ENCODE assay signal across 19 mouse cellular contexts in genomic region chr6:121468235-121468634, GRCm38 (mm10). TPM values are rescaled to one million over a fixed set of nuclear protein-coding genes. Genes with fewer than 3 reads are reported as not detected.
DNase-seq lines count a peak whose midpoint lies in the region; ATAC-seq lines count a peak whose summit lies in the region.
"Had no signal": no experiment of that assay in that cellular context is flagged by ENCODE, and none has a peak within 500 bp of the region (broad histone marks: within the 10 kb centered on the region; RNA-seq: fewer than 3 reads in every experiment).

No protein-coding gene starts in this region.

- no peak overlapping the region for H3K4me2 ChIP-seq in forebrain, embryonic 14.5 days (ENCODE audit: low read length)
- no peak overlapping the region for H3K4me2 ChIP-seq in forebrain, embryonic 11.5 days (ENCODE audit: low read depth, low read length, severe bottlenecking)
- H3K4me2 ChIP-seq: embryonic facial prominence, embryonic 13.5 days; heart, embryonic 15.5 days; midbrain, embryonic 12.5 days had no signal

- H3K27me3 ChIP-seq in forebrain, embryonic 14.5 days (replicated peaks; ENCODE audit: control insufficient read depth, insufficient read depth, low read length), result no peaks in the 10 kb centered on the region; the same call in none of the 2 replicates
- no peaks in the 10 kb centered on the region for H3K27me3 ChIP-seq in forebrain, embryonic 11.5 days (ENCODE audit: control insufficient read depth, insufficient read depth, low read length)

- H3K4me1 ChIP-seq in forebrain, embryonic 14.5 days (ENCODE audit: control insufficient read depth, insufficient read depth, low read length), result 0 out of 2 replicates have a peak, but pooled peaks cover 4% of the 10 kb centered on the region
- H3K4me1 ChIP-seq in forebrain, embryonic 11.5 days (replicated peaks; ENCODE audit: control insufficient read depth, insufficient read depth, low read length), result no peaks in the 10 kb centered on the region; the same call in 1 of the 2 replicates

- H3K9ac ChIP-seq in forebrain, embryonic 14.5 days (ENCODE audit: low read length), result no peak overlapping the region
- no peak overlapping the region for H3K9ac ChIP-seq in forebrain, embryonic 11.5 days (ENCODE audit: low read length)
- H3K9ac ChIP-seq: embryonic facial prominence, embryonic 13.5 days; heart, embryonic 15.5 days; midbrain, embryonic 12.5 days had no signal

- ATAC-seq in forebrain, embryonic 14.5 days, result no peak
- ATAC-seq in forebrain, embryonic 11.5 days (replicated peaks; ENCODE audit: low FRiP score), result no peak
- no peak for ATAC-seq in granulocyte monocyte progenitor cell, adult 5-6 weeks (replicated peaks; ENCODE audit: poor library complexity, severe bottlenecking)
- ATAC-seq: intestine, postnatal 0 days had no signal

- H3K9me3 ChIP-seq in forebrain, embryonic 14.5 days (replicated peaks; ENCODE audit: control insufficient read depth, low read length), result no peaks in the 10 kb centered on the region
- H3K9me3 ChIP-seq in forebrain, embryonic 11.5 days (ENCODE audit: control insufficient read depth, low read length), result no peaks in the 10 kb centered on the region
- H3K9me3 ChIP-seq: embryonic facial prominence, embryonic 13.5 days; heart, embryonic 15.5 days; midbrain, embryonic 12.5 days had no signal

- peak; percentile 46 for DNase-seq in forebrain, embryonic 14.5 days (ENCODE audit: low spot score)
- DNase-seq in forebrain, embryonic 11.5 days (ENCODE audit: low spot score), result no peak
- DNase-seq in layer of hippocampus, postnatal 10 days (ENCODE audit: low spot score in 2 of 2), result peak; percentile 30 to 51
- no peak for DNase-seq in layer of hippocampus, adult 8-10 months (ENCODE audit: low spot score in 2 of 2)
- DNase-seq in kidney, adult 8-10 months, result peak; percentile 1 to 27
- peak; percentile 29 to 44 for DNase-seq in kidney, postnatal 4 days
- DNase-seq: adrenal gland, adult 8-10 months; cerebellum, adult 2 months; heart, adult 18-20 months; layer of hippocampus, postnatal 36 days; lung, adult 18-20 months; thymus, postnatal 4 days had no signal

- no peak overlapping the region for H3K27ac ChIP-seq in forebrain, embryonic 14.5 days (ENCODE audit: low read depth, low read length)
- H3K27ac ChIP-seq in forebrain, embryonic 11.5 days (ENCODE audit: low read depth, low read length), result no peak overlapping the region
- H3K27ac ChIP-seq: embryonic facial prominence, embryonic 13.5 days; heart, embryonic 15.5 days; macrophage; midbrain, embryonic 12.5 days had no signal

- no peaks in the 10 kb centered on the region for H3K36me3 ChIP-seq in forebrain, embryonic 14.5 days (ENCODE audit: control insufficient read depth, insufficient read depth, low read length)
- H3K36me3 ChIP-seq in forebrain, embryonic 11.5 days (ENCODE audit: control insufficient read depth, insufficient read depth, low read length), result no peaks in the 10 kb centered on the region
- H3K36me3 ChIP-seq: embryonic facial prominence, embryonic 13.5 days; heart, embryonic 15.5 days; midbrain, embryonic 12.5 days had no signal

- H3K4me3 ChIP-seq in forebrain, embryonic 14.5 days (ENCODE audit: low read depth, low read length), result no peak overlapping the region
- H3K4me3 ChIP-seq in forebrain, embryonic 11.5 days (ENCODE audit: low read depth, low read length), result no peak overlapping the region
- H3K4me3 ChIP-seq: embryonic facial prominence, embryonic 13.5 days; heart, embryonic 15.5 days; midbrain, embryonic 12.5 days had no signal

RNA-seq across cellular contexts. Expression of gene Iqsec3, which starts 5.2 kb away (rescaled TPM):
- polyA plus RNA-seq in forebrain, embryonic 14.5 days (2014; fragmentation: Nextera tagmentation; extraction: Ambion mirVana), result 2.9 and 4.8 TPM in 2 replicates
- 0.90 and 1.1 TPM in 2 replicates for polyA plus RNA-seq in forebrain, embryonic 11.5 days (2014; fragmentation: Nextera tagmentation; extraction: Ambion mirVana)
- 10 to 100 TPM; 81.2 to 83.8 TPM for total RNA-seq in layer of hippocampus, postnatal 10 days (2021)
- 100 to 1,000 TPM; 129 to 156 (median 139) TPM for total RNA-seq in layer of hippocampus, adult 8-10 months (2022)
- not detected in 2 replicates for total RNA-seq in granulocyte monocyte progenitor cell, adult 5-6 weeks (2014; fragmentation: Nextera tagmentation)
- not detected in 2 replicates for total RNA-seq in granulocyte monocyte progenitor cell, adult 5-6 weeks (2017)
- total RNA-seq: liver, adult 2 months had no signal
- polyA plus RNA-seq: heart, embryonic 15.5 days; liver, adult 2 months; macrophage had no signal

Comparison
In these comparisons a context has a peak if more than half of its experiments do, and no peak if none do; other contexts are left out.
1. DNase-seq: peak in forebrain, embryonic 14.5 days (single experiment), layer of hippocampus, postnatal 10 days (2 of 2), kidney, adult 8-10 months (2 of 2) and kidney, postnatal 4 days (2 of 2); none in forebrain, embryonic 11.5 days (single experiment) and layer of hippocampus, adult 8-10 months (0 of 2).
2. RNA of gene Iqsec3, which starts 5.2 kb away (total RNA-seq): 129 to 156 TPM in layer of hippocampus, adult 8-10 months and 81.2 to 83.8 TPM in layer of hippocampus, postnatal 10 days; not detected in granulocyte monocyte progenitor cell, adult 5-6 weeks; every median in the first group is over 10 times any median in the second.